Mouse (Mus musculus): Measurements from ENCODE around the gene Sobp.

DNA sequence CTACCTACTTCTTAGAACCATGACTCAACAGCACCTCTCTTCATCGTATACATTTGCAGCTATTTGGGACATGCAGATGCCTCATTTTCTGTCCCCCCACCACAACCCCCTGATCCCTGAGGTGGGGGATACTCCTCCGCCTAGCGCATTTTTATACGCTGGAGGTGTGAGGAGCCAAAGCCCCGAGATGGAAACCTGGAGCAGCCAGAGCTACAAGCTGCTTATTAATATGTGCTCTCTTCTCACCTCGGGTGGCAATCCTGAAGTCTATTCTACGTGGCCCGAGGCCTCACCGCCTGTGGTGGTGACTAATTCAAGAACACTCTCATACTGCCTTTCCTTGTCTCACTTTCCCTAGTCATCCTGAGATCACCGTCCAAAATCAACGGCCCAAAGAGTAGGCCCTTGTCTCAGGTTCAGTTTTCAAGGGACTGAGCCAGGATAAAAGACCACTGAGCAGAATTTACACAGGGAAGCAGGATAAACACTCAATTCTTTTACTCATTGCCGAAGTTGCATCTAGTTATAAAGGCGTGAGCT lies 43.1 kb upstream of the Sobp start:
- TF ChIP-seq EP300 (IDR thresholded peaks at IDR 0.05; ENCODE audit: low read depth) (no peak), CTCF (IDR thresholded peaks at IDR 0.05; ENCODE audit: low read depth) (no peak)

Data from liver, embryonic 14.5 days (tissue).